Mouse (Mus musculus) heart, postnatal 0 days (tissue): ENCODE measurements around the gene Kdm7a. TPM values are rescaled to one million over a fixed set of nuclear protein-coding genes. Genes with fewer than 3 reads are reported as not detected.

Experiments used
- ATAC-seq: fragments of 200-750 bp; cut with Nextera tagmentation; 2 replicates; pipeline ENCODE4 v1.8.0; 2017; ENCODE audit warnings: low read depth, moderate number of reproducible peaks, moderate library complexity; ENCODE audit not compliant: insufficient read depth
- DNase-seq: peaks from one replicate; pipeline ENCODE4 v3.0.0-alpha.2; 2016; ENCODE audit warnings: low spot score
- H3K27ac ChIP-seq: fragments of 300-500 bp; sonication (generic); 2 replicates; pipeline ENCODE4 v1.5.1; 2014; ENCODE audit warnings: low read depth, mild to moderate bottlenecking
- H3K27me3 ChIP-seq: fragments of 300-500 bp; sonication (generic); 2 replicates; pipeline ENCODE4 v1.6.1; 2014; ENCODE audit warnings: low read length, mixed read lengths; ENCODE audit not compliant: control insufficient read depth, insufficient read depth
- H3K36me3 ChIP-seq: fragments of 300-500 bp; sonication (generic); replicated peaks from 2 replicates; pipeline ENCODE4 v1.6.1; 2014; ENCODE audit warnings: low read length, mixed read lengths; ENCODE audit not compliant: control insufficient read depth, insufficient read depth
- H3K4me1 ChIP-seq: fragments of 300-500 bp; sonication (generic); 2 replicates; pipeline ENCODE4 v1.6.1; 2014; ENCODE audit warnings: antibody characterized with exemption; ENCODE audit not compliant: control insufficient read depth, insufficient read depth
- H3K4me2 ChIP-seq: fragments of 300-500 bp; sonication (generic); 2 replicates; pipeline ENCODE4 v1.6.1; 2014; ENCODE audit warnings: low read depth, mild to moderate bottlenecking, low read length, moderate library complexity
- H3K4me3 ChIP-seq: fragments of 300-500 bp; sonication (generic); 2 replicates; pipeline ENCODE4 v1.5.1; 2014; ENCODE audit warnings: low read depth, low read length
- H3K9ac ChIP-seq: fragments of 300-500 bp; sonication (generic); replicated peaks from 2 replicates; pipeline ENCODE4 v1.6.1; 2014; ENCODE audit warnings: low read depth, low read length, mixed read lengths
- H3K9me3 ChIP-seq: fragments of 300-500 bp; sonication (generic); replicated peaks from 2 replicates; pipeline ENCODE4 v1.6.1; 2016; ENCODE audit warnings: low read length; ENCODE audit not compliant: control insufficient read depth
- CTCF ChIP-seq: IDR thresholded peaks from 2 replicates; pipeline ENCODE4 v1.5.1; 2016; ENCODE audit warnings: antibody characterized with exemption, control low read depth, low read depth
- EP300 ChIP-seq: IDR thresholded peaks from 2 replicates; pipeline ENCODE4 v1.6.1; 2016; ENCODE audit warnings: antibody characterized with exemption, low read depth
- WGBS: fragments of 180-500 bp; shearing (Covaris S2); extraction: QIAGEN DNeasy Blood & Tissue Kit; methylation state at CpG from one replicate; pipeline ENCODE4 v1.1.7; 2014; 5-methylcytosine and 5-hydroxymethylcytosine counted together
- polyA plus RNA-seq: library from polyadenylated mRNA; unstranded; fragments of >200 nt; fragmentation: Nextera tagmentation; extraction: Ambion mirVana; gene quantifications from 2 replicates; pipeline ENCODE4 v1.2.1, GENCODE M21; 2015
- total RNA-seq: library from RNA; depleted of rRNA; stranded (reverse); fragments of >200 nt; gene quantifications from 2 replicates; pipeline ENCODE4 v1.2.3, GENCODE M21; 2014; ENCODE audit warnings: low replicate concordance

Gene Kdm7a
- total and polyA plus RNA-seq, 2 experiments from 2014 or later = 4.0 to 10.1 TPM

DNA sequence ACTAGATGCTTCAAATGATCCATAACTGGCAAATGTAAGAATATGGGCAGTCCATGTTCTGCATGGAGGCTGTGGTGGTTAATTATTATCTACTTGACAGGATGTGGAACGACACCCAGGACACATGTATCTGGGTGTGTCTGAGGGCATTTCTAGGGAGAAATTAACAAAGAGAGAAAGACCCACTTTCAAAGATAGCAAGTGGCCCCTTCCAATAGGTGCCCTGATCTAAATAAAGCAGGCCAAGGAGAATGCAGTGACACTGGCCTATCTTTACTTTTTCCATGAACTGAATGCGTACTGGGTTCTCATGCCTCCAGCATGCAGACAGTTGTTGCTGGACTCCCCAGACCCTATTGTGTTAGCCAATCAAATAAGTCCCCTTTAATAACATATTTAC is 15.1 kb downstream of the Kdm7a start:
- H3K27me3 ChIP-seq = no peaks in the 10 kb centered on the region
- H3K4me1 ChIP-seq = peaks cover 11% of the 10 kb centered on the region; the same call in 1 of the 2 replicates
- no peak overlapping the region for H3K27ac ChIP-seq
- H3K4me2 ChIP-seq = no peak overlapping the region
- DNase-seq (no peak), ATAC-seq (no peak)
- H3K36me3 ChIP-seq = no peaks in the 10 kb centered on the region
- H3K4me3 ChIP-seq = no peak overlapping the region
- no peak for TF ChIP-seq CTCF
- no peak for TF ChIP-seq EP300
- no peaks in the 10 kb centered on the region for H3K9me3 ChIP-seq
- H3K9ac ChIP-seq = no peak overlapping the region
- 47% methylated on average over 2 of the region's 2 CpGs for WGBS

- H3K27ac ChIP-seq = no peak overlapping the region
- 31% methylated on average over 2 of the region's 2 CpGs for WGBS
- no peaks in the 10 kb centered on the region for H3K9me3 ChIP-seq
- H3K4me3 ChIP-seq = no peak overlapping the region
- H3K9ac ChIP-seq = no peak overlapping the region
- no peak for TF ChIP-seq EP300
- TF ChIP-seq CTCF = peak; percentile 33
- no peak for ATAC-seq
- no peak for DNase-seq
- H3K36me3 ChIP-seq = no peaks in the 10 kb centered on the region
- no peaks in the 10 kb centered on the region for H3K27me3 ChIP-seq
- H3K4me2 ChIP-seq = no peak overlapping the region
- peaks cover 20% of the 10 kb centered on the region for H3K4me1 ChIP-seq
Measured at GRCm38 (mm10) chr6:39187227-39187626, 19.4 kb downstream of the Kdm7a start.

DNA sequence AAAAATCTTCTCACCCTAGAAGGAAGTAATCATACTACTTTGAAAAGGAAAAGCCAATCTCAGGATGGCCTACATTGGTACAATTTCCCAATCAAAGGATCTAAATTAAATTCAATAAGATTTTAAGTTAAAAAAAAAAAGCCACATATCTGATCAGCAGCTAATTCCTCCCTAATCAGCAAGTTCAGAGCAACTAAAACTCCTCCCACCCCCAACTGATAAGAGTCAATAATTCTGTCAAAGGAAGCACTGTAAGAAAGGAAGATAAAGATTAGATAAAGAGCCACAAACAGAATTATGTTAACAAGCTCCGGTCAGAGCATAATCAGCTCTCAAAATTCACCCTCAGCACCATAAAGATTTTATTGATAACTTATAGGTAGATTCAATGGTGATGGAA is 37.5 kb downstream of the Kdm7a start:
- TF ChIP-seq CTCF (no peak), EP300 (no peak)
- H3K27ac ChIP-seq = no peak overlapping the region
- H3K27me3 ChIP-seq = no peaks in the 10 kb centered on the region
- no peak for ATAC-seq
- no peak overlapping the region for H3K4me3 ChIP-seq
- H3K9ac ChIP-seq = no peak overlapping the region
- 80% methylated on average over 1 of the region's 1 CpGs for WGBS
- H3K9me3 ChIP-seq = no peaks in the 10 kb centered on the region
- peaks cover 34% of the 10 kb centered on the region for H3K36me3 ChIP-seq
- no peak for DNase-seq
- no peaks in the 10 kb centered on the region for H3K4me1 ChIP-seq
- H3K4me2 ChIP-seq = no peak overlapping the region

DNA sequence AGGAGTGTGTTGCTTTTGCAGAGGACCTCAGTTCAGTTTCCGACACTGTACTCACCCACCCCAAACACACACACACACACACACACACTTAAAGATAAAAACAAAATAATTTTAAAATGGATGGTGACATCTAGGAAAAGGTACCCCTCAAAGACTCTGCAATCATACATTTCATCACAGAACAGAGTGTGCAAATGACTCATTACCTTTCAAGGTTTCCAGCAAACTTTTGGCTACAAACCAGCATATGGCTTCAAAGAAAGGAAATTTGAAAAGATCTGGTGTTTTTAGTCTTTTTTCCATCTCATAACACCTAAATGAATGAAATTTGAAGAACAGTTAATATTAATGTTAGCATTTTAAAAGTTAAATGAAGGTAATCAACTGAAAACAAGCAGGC is 41.7 kb downstream of the Kdm7a start:
- TF ChIP-seq CTCF (no peak), EP300 (no peak)
- peaks cover 34% of the 10 kb centered on the region for H3K36me3 ChIP-seq
- H3K4me1 ChIP-seq = no peaks in the 10 kb centered on the region
- no peaks in the 10 kb centered on the region for H3K9me3 ChIP-seq
- DNase-seq (no peak), ATAC-seq (no peak)
- WGBS = 100% methylated on average over 1 of the region's 1 CpGs
- no peak overlapping the region for H3K27ac ChIP-seq
- no peak overlapping the region for H3K9ac ChIP-seq
- no peak overlapping the region for H3K4me2 ChIP-seq
- H3K4me3 ChIP-seq = no peak overlapping the region
- no peaks in the 10 kb centered on the region for H3K27me3 ChIP-seq

DNA sequence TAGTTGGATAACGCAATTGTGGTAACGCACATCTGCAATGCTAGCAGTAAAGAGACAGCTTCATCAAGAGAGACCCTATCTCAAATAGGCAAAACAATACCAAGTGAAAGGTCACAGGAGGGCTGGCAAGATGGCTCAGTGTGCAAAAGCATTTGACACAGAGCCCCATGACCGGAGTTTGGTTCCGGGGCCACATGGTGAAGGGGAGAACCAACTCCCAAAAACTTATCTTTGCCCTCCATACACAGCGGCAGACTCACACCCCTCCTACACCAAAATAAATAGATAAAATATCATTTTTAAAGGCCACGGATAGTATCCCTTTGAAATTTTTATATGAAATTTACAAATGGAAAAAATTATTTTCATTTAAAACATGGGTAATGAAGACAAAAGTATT is 44.6 kb downstream of the Kdm7a start:
- TF ChIP-seq CTCF (no peak), EP300 (no peak)
- peaks cover 23% of the 10 kb centered on the region for H3K36me3 ChIP-seq
- WGBS = 93% methylated on average over 6 of the region's 6 CpGs

GRCm38 (mm10) chr6:39146041-39146440 is 60.5 kb downstream of the Kdm7a start:
- Histone ChIP-seq H3K4me2 (no peak overlapping the region), H3K4me3 (no peak overlapping the region), H3K9me3 (no peaks in the 10 kb centered on the region), H3K4me1 (no peaks in the 10 kb centered on the region), H3K27ac (no peak overlapping the region), H3K9ac (no peak overlapping the region), H3K36me3 (peaks cover 79% of the 10 kb centered on the region), H3K27me3 (no peaks in the 10 kb centered on the region)
- ATAC-seq (no peak), DNase-seq (no peak)
- 64% methylated on average over 6 of the region's 6 CpGs for WGBS
- TF ChIP-seq CTCF (peak; percentile 41), EP300 (no peak)

More for the DNA sequence above, 44.6 kb downstream of the Kdm7a start:
- ATAC-seq (no peak), DNase-seq (no peak)
- Histone ChIP-seq H3K9ac (no peak overlapping the region), H3K4me2 (no peak overlapping the region), H3K27ac (no peak overlapping the region), H3K27me3 (no peaks in the 10 kb centered on the region), H3K4me3 (no peak overlapping the region), H3K4me1 (no peaks in the 10 kb centered on the region), H3K9me3 (no peaks in the 10 kb centered on the region)
